Mouse (Mus musculus) thymus, postnatal 10 days (tissue): ENCODE data around the gene Ephb2.

Experiments used
- DNase-seq, 2 experiments: peaks; one replicate each; pipeline ENCODE4 v3.0.0; 2021; ENCODE audit warnings: low spot score in 2 of 2

Ephb2 gene

DNA sequence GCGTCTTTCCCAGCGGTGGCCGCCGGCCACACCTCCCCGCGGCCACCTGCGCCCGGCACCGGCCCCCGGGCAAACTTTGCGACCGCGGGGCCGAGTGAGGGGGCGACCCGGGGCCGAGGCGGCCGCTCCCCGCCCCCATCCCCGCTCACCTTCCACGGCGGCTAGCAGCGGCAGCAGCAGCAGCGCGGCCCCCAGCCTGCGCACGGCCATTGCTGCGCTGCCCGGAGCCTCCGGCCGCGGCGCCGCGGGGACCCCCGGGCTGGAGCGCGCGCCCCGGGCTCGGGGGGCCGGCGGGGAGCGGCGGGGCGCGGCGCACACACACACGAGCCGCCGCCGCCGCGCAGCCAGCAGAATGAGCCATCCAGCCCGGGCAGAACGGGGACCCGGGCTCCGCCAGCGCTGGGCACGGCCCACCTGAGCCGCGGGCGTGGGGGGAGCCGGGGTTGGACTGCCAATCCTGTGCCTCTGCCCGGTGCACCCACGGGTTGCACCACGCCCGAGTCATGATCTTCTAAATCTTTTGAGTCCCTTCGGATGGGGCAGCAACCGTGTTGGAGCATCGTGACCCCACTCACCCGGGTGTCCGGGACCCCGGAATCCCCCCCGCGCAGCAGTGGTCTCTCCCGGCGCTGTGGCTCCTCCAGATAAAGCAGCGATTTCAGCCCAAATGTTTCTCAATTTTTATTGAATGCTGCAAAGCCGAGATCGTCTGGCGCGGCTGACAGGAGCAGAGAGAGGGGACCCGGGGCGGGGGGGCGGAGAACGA, at the start of gene Ephb2:
Gene Ephb2 (minus strand): TSS at position 368 of the 766 bp plus-strand sequence.
- DNase-seq: peak; percentile 61 to 80

DNA sequence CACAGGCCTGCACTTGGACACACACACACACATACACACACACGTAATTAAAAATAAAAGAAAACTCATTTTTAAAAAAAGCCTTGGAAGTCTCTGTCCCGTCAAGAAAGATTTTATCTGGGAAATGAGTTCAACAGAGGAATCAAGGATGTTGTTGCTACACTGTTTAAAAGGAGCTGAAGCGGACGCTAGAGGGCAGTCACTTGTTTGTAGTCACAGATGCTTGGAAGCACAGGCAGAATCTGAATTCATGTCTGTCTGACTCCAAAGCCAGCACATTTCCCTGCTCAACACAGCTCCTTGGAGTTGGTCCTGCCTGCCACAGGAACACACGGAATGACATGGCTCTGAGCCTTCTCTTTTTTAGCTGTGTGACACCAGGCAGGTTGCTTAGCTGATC, 42.8 kb upstream of the Ephb2 start:
- DNase-seq: peak in 1 of 2 experiments; percentile 14

DNA sequence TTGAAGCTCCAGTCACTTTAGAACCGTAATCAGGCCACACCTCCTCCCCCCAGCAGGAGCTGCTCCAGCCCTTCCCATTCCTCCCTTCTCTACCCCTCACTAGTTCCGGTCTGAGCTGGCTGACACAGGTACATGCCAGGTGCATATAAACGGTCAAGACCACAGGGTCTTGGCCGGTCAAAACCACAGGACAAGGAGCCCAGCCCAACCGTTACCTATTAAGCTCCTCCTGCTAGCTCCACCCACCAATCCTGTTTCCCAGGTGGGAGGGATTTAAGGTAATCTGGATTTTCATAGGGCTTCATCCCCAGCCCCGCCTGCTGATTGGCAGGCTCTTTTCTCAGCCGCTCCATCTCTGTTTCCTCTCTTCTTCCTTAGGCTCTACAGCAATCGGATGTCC, 42.4 kb upstream of the Ephb2 start:
- DNase-seq: no peak

DNA sequence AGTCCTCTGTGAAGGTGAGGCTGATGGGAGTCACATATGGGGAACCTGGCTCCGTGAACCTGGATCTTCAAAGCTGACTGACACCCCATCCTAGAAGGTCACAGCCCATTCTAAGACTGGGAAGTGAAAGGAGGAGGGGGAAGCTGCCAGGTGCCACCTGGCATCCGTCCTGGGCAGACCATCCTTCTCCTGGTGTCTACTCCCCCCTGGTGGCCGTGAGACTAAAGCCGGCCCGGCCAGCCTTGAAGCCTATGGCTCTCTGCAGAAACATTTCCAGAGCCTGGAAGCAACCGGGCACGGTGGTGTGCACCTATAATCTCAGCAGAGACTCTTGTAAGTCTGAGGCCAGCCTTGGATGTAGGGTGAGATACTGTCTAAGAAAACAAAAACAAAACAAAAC, 41.2 kb upstream of the Ephb2 start:
- peak; percentile 36 to 77 for DNase-seq

DNA sequence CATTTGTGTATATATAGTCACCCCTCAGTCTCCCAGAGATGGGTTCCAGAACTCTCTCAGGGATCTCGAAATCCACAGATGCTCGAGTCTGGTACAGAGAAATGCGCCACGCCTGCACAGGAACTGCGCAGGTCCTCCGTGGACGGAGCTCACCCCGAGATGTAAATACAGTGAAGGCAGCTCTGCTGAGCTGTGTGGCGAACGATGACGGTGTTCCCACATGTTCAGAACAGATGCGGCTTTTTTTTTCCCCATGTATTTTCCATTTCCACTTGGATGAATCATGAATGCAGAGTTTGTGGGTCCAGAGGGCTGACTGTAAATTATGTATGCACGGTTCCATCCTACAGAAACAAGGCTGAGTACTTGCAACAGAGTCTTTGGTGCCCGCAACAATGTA, 39.2 kb upstream of the Ephb2 start:
- no peak for DNase-seq

DNA sequence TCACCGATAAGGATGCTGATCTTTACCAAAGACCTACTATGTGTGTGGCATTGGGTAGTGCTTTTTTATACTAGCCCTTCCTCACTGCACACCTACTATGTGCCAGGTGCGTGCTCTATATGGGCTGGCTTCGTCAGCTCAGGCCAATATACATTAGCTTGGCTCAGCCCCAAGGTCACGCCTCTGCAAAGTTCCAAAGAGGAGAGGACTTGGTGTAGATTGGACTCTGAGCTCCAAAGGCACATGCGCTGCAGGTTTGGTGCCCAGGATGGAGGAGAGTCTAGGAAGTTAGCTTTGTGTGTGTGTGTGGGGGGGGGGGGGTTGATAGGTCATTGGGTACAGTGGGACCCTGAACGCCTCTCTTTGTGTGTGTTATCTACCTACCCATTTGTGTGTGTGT, 32.6 kb upstream of the Ephb2 start:
- no peak for DNase-seq

DNA sequence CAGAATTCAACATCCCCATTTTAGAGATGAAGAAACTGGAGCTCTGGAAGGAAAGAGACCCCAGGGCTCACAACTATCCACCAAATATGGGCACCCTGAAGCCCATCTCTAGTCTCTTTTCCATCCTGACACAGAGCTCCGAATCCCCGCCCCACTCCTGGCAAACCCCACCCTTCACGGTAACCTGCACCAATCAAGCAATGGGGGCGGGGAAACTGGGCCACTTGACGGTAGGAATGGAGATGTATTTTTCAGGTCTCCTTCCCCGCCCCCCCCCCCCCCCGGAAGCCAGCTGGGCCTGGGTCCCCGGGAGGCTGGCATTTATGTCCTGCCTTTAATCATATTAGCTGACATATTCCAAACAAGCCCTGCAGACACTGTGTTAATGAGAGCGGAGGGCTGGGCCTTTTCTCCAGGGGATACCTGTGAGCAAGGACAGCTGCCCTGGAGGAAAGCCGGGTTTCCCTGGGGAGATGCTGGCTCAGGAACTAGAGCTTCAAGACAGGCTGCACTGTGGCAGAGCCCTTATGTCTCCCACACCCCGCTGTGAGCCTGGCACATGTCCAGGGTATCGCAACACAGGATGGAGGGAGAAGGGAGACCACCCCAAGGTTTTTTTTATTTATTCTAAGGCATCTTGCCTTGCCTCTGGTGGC, 32.0 kb upstream of the Ephb2 start:
- DNase-seq: no peak

DNA sequence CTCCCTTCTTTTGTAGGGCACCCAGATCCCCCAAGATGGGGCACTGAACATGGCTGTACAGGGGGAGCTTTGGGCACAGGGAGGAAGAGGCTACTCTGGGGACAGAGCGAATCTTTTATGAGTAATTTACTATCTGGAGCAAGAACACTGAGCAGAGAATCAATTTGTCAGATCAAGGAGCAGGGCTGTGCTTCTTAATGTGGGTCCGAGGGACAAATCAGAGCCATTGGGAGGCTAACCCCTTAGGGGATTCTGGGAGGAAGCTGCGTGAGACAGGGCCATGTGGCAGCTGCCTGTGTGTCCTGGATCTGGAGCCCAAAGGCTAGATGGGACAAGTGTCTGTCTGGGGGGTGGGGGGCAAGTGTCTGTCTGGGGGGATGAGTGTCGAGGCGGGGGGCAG, 29.7 kb upstream of the Ephb2 start:
- no peak for DNase-seq

DNA sequence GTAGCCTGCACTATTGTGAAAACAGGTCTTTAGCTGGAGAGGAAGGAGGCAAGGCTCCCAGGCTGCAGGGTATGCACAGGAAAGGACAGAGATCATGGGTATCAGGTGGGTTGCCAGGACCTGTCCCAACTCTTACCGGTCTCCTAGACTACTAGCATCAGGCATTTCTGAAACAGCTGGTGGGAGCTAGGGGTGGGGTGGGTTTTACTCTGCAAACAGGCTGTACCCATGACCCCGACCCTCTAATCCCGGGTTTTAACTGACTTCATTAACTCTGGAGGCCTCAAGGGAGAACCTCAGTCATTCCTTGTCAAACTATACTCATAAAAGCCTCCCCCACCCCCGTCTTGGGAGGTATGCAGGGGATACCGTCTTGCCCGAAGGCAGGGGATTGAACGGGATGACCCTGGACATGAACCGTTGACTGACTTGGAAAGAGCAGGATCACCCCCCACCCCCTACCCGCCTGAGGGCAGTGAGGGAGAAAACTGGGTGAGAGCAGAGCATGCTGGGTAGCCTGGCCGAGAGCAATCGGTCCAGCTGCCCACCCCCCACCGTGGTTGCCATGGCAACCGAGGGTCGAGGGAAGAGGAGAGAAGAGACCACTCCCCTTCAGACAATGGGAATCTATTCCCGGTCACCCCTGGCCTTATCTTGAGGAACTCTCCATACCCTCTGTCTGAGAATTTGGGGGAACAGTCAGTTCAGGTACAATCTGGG, 29.1 kb upstream of the Ephb2 start:
- DNase-seq: no peak

DNA sequence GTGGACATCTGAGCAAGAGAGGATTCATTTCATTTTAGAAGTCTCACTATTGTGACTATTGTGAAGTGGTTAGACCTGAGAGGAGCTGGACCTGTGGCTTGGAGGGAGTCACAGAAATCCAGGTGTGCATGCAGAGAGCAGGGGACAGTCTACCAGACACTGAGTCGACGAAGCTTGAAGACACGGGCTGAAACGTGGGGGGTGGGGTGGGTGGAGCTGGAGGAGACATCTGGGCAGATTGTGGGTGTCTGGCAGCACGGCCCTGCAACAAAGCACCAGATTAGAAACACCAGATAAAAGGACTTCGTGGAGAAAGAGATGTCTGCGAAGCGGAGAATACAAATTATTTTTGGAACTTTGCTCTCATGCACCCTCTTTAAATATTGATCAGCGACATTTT, 27.7 kb upstream of the Ephb2 start:
- no peak for DNase-seq

DNA sequence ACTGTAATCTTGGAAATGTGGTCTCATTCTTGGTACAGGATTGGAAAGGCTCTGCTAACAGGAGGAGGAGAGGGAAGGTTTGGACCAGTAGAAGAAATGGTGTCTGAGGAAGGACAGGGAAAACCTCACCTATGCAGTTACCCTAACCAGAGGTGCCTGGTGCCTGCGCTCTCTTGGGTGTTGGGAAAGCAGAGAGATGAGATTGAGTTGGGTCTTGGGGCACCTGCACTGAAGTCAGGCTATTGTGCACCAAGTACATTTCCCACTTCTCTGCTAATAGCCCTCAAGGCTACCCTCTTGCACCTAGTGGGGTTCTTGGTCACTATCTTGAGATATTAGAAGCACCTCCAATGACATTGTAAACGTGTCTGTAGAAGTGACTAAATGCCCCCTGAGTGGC, 26.6 kb upstream of the Ephb2 start:
- DNase-seq: no peak

DNA sequence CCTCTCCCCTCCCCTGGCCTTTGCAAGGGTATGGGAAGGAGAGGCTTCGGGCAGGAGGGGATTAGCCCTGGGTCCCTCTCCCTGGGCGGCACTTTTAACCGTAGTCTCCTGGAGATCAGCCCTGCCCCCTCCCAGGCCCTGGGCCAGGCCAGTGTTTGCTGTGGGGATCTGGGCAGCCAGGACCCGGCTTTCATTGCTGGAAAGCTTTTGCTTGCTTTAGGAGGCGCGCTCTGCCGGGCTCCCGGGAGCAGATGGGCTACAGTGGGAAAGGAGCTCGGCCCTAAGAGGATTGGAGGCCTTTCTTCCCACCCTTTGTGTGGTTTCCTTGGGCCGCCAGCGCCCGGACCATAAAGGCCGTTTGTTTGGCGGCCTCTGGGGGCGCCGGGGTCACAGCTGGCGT, 26.0 kb upstream of the Ephb2 start:
- no peak for DNase-seq

DNA sequence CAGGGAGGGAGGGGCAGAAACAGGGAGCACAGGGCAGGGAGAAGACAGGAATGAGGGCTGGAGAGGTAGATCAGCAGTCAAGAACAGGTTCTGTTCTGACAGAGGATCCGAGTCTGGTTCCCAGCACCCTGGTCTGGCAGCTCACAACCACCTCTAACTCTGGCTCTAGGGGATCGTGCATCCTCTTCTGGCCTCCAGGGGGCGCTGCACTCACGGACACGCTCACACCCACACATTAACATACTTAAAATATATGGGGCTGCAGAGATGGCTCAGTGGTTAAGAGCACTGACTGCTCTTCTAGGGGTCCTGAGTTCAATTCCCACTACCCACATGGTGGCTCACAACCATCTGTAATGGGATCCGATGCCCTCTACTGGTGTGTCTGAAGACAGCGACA, 24.2 kb upstream of the Ephb2 start:
- no peak for DNase-seq

DNA sequence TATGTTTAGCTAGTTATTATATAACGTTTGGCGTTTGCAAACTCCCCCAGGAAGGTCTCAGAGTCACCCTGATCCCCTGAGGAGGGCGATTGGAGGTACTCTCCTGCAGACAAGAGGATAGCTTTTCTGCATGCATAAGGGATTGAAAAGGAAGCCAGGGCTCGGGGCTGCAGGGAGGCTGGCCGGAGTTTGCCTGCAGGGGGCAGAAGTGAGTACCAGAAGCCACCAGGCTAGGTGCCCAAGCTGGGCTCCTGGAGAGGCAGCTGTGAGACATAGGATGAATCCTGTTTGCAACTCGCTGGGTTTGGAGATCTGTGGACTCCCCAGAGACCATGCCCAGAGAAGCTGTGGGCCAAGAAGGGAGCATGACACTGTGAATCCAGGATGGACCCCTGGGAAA, 19.3 kb upstream of the Ephb2 start:
- DNase-seq: peak in 1 of 2 experiments; percentile 31

DNA sequence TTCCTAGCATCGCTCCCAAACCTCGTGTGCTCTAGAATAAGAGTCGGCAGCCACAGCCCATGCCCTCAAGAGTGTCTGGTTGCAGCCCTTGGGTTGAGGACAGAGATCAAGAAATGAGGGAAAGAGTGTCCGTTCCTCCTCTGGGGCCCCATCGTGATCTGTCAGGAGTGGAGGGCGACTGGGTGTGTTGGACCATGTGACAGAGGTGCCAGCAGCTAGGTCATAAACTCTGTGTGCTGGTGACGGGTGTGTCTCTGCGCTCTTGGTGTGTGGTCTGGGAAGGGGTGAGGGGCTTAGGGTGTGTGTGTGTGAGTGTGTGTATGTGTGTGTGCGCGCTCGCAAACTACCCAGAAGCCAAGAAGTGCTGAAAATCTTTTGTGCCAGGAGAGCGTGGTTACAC, 17.2 kb upstream of the Ephb2 start:
- DNase-seq: no peak

DNA sequence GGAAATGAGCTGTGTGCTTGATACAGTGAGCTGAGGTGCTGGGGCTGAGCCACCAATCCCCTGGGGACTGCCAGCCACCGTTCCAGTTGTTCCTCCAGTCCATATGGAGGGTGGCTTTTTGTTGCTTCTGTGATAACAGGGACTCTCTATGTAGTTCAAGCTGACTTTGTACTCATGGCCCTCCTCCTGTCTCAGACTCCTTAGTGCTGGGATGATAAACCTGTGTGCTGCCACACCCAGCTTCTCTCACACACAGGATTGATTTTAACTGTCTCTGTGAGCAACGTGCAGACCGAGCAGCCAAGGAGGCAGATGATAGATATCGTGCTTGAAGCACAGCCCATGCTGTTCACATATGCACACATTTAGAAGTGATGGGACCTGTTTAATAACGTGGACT, 16.3 kb upstream of the Ephb2 start:
- no peak for DNase-seq

DNA sequence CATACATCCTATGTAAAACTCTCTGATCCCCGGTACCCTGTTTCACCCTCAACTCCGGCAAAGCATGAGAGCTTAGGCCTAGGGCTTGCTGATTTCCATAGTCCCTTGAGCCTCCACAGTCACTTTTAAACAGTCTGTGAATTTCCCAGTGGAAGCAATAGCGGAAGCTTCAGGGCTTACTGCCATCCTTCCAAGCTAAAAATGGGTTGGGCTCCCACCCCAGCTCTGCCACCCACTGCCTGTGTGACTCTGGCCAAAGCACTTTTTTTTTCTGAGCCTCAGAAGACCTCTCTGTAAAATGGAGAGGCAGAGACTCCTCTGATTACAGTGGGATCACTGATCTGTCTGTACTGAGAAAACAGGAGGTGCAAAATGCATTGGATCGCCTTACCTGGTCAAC, 12.8 kb upstream of the Ephb2 start:
- no peak for DNase-seq

DNA sequence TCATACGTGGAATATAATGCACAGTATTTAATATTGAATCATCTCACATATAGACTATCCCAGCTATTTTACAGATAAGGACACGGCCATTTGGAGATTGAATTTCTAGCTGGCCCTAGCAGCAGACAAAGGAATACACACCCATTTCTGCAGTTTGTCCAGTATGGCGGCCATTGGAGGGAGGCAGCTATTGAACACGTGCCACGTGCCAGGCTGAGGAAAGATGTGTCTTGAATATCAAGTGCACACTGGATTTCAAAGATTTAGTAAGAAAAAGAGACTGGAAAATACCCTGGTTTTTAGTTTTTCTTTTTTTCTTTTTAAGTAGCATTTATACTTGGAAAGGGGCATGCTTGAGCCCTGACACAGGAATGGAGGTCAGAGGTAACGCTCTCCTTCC, 11.4 kb upstream of the Ephb2 start:
- no peak for DNase-seq

DNA sequence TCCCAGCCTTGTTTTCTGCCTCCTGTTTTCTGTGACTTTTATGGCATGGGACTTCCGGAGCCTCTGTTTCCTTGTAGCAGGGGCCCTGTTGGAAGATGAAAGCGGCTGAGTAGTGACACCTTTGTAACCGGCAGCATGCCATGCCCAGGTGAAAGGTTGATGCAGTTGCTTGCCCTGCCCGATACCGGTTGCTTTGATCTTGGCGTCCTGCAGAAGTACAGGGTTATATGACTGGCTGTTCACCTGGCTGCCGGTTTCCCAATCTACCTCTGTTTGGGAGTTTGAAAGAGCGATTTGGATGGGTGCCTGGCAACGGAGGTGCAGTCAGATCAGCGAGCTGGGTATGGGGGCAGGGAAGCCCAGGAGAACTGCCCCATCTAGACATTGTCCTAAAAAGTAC, 7.0 kb upstream of the Ephb2 start:
- no peak for DNase-seq

DNA sequence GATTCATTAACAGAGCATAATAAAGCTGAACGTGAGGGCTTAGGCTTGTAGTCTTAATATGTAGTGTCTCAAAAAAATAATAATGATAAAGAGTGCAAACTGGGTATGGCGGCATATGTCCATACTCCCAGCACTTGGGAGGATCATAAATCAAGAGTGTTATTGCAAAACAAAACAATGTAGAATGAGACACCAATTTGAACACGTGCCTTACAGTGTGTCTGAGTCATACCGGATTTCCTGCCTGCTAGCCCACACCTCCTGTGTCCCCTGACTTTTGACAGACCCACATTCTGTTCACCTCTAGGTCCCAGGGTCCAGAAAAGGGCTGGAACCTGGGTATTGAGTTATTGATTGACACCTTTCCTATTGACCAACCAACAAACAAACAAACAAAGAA, 6.2 kb upstream of the Ephb2 start:
- no peak for DNase-seq

DNA sequence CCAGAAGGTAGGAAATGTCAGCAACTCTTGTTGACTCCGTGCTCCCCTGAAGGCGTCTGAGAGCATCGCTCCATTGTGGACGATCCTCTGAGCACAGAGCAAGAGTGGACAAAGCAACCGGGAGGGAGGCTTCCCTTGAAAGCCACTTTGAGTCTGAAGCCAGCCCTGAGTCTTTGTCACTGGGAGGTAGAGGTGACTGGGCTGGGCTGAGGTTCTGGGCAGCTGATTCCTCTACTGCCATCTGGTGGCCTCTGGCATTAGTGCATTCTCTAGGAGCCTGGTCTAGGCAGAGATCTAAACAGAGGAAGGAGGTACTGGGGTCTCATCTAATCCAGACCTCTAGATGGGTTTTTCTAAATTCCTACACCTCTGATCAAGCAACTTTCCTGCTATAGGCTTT, 5.3 kb upstream of the Ephb2 start:
- DNase-seq: peak; percentile 68 to 88

DNA sequence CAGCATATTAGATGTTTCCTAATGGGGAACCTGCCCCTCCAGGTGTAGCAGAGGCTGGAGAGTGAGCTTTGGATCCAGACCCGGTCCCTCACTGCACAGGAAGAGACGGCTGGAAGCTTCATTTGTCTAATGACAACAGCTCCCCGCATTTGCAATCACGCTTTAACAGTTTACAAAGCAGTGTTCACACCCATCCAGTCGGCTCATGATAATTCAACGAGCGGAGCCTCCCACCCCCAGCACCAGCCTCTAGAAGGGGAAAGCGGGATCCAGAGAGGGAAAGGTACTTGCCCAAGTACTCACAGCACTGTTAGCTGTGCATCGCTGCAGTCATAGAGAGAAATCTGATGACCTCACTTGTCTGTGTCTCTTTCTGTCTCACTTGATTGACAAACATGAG, 2.7 kb upstream of the Ephb2 start:
- DNase-seq: no peak

DNA sequence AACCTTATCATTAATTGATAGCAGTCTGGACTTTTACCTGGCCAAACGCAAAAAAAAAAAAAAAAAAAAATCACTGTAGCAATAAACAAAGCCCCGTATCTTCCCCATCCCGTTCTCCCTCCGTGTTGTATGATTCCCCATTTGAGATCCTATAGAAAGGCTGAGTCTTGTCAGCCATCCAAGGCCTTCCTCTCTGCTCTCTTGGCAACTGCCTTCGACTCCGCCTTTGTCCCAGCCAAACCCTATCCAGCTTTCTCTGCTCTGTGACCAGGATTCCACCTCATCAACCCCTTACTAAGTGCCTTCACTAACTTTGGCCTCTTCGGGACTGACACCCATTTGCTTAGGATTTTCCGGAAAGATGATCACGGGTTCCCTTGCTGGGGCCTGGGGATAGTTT, 2.2 kb upstream of the Ephb2 start:
- no peak for DNase-seq
